Mouse (Mus musculus) left cerebral cortex, postnatal 14 days (tissue): ENCODE measurements around the gene Gabra4. TPM values are rescaled to one million over a fixed set of nuclear protein-coding genes. Genes with fewer than 3 reads are reported as not detected.

Experiments
- DNase-seq, 2 experiments: peaks; one replicate each; pipeline ENCODE4 v3.0.0; 2021 to 2022; ENCODE audit warnings: low spot score in 2 of 2, mixed read lengths in 1 of 2
- intact Hi-C: fragments of 180-260 bp; cut with DNase I; formaldehyde crosslinking; loops from one replicate; pipeline ENCODE4 v1.15.1; 2025
- long read RNA-seq, 2 experiments: library from polyadenylated mRNA; stranded (forward); transcript quantifications; one replicate each; pipeline ENCODE4 v2.0.0; 2021
- total RNA-seq, 2 experiments: library from RNA; stranded (reverse); gene quantifications; 2 replicates each; pipeline ENCODE4 v1.2.3; 2021

The Gabra4 gene
- 100 to 1,000 TPM; 100 to 117 TPM for total RNA-seq
- long read RNA-seq, experiment 1, full-length matches to known transcripts: 21 of 28 reads
- long read RNA-seq, experiment 1, partial matches to known transcripts: 1 of 28 reads
- long read RNA-seq, experiment 1, other reads (novel, unspliced or antisense): 6 of 28 reads
- long read RNA-seq, experiment 2, full-length matches to known transcripts: 23 of 34 reads
- long read RNA-seq, experiment 2, partial matches to known transcripts: 1 of 34 reads
- long read RNA-seq, experiment 2, other reads (novel, unspliced or antisense): 10 of 34 reads

DNA sequence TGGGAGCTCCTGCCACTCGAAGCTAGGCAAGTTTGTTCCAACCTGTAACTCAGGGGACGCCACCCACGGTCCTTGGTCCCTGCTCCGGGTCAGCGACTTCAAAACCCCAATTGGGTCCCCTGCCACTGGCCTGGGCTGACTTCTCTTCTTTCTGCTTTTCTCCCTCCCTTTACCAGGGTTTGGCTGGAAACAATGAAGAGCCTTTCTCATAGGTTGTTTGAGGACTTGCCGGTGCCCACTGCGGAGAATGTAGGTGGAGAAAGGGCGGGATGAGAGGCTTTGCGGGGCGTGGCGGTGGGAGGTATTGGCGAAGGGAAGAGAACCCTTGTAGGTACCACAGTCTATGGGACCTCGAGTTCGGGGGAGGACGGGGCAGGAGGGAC, at the start of gene Gabra4:
TSS of gene Gabra4 (minus strand) at position 194 of the 383 bp plus-strand sequence.
- intact Hi-C loops: loop anchor here (10.0 kb wide), 1 partner anchor 153 kb away; no protein-coding TSS in a partner anchor
- DNase-seq: peak in 1 of 2 experiments; percentile 34

DNA sequence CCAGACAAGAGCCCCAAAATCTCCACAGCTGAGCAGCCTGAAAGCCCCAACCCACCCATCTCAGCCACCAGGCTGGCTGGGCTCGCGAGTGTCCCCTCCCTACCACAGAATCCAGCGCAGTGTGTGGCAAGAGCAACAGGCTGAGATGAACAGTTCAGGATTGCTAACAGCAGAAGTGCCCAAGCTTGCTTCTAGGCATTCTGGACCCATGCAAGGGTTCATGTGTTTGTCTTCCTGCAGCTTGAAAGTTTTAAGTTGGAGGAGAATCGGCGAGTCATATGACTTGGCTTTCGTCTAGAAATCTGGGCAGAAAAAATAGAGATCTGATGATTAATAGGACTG, 43.1 kb upstream of the Gabra4 start:
- DNase-seq: no peak
- intact Hi-C loops: loop anchor here (10.0 kb wide), 1 partner anchor 196 kb away; no protein-coding TSS in a partner anchor

DNA sequence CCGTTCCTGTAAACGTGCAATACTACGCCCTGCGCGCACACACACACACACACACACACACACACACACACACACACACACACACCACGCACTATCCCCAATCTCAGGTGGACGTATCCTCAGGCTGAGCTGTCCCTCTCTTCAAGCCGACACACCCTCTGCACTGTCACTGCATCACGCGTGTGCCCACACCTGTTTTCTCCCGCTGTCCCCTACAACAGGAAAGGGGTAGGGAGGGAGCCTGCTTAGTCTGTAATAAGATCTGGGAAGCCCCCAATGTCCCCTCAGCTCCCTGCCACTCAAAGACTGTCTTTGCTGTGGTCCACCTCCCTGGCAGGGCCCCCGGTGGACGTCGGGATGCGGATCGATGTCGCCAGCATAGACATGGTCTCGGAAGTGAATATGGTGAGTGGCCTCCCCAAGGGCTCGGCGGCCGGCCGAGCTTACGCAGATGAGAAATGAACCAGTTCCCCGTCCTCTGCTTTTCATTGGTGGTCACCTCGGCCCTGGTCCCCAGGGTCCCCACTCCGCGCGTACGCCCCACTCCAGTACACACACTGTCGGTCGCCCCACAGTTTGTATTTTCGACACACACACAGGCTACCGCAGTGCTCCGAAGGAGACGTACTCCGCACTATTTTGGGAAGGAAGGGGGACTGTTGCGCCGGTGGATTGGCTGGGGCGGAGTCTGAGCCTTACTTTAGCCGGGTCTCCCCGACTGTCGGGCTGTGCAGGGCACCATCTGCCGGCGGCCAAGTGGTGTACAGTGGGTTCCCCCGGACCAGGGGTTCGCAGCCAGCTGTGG, 42.6 kb upstream of the Gabra4 start:
- intact Hi-C loops: loop anchor here (10.0 kb wide), 1 partner anchor 196 kb away; no protein-coding TSS in a partner anchor
- DNase-seq: peak; percentile 63 to 66

DNA sequence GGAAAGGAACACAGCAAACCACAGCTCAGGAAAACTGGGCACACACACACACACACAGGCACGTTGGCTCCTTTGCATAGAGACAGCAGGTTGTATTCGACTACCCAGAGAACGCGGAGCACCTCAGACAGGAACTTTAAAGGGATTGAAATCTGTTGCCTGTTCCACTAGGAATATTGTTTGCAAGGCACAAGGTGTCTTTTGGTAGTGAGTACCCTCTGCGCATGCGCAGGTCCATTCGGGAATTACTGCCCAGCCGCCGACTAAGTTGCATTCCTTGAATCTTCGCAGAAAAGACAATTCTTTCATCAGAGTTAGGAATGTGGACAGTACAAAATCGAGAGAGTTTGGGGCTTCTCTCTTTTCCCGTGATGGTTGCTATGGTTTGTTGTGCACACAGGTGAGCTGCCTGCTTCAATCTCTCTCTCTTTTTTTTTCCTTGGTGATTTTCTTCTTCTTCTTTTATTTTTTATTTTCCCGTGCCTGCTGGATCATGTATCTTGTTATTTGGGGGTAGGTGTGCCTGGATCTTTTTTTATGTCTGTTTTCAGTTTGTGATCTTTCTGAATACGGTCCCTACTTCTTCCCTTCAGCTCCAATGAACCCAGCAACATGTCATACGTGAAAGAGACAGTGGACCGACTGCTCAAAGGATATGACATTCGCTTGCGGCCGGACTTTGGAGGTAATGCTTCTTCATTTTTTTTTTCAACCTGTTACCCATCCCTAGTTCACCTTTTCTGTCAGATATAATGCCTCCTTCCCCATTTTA, 41.8 kb upstream of the Gabra4 start:
- intact Hi-C loops: loop anchor here (10.0 kb wide), 1 partner anchor 195 kb away; no protein-coding TSS in a partner anchor
- DNase-seq: peak; percentile 78 to 79

DNA sequence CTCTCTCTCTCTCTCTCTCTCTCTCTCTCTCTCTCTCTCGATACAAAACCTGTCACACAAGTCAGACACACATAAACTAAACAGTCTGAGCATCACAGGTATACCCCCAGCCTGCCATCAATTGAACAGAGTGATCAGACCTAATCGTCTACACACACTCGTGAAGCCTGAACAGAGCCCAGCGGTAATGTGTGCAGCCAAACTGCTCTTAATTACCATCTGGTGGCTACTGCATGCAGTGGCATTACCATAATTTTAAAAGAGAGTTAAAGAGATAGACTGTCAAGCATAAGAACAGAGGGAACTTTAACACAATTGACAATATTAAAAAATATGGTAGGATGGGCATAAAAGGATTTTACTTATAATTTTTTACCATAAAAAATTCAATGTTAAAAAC, 7.5 kb upstream of the Gabra4 start:
- intact Hi-C loops: no loop called here
- peak in 1 of 2 experiments; percentile 21 for DNase-seq

DNA sequence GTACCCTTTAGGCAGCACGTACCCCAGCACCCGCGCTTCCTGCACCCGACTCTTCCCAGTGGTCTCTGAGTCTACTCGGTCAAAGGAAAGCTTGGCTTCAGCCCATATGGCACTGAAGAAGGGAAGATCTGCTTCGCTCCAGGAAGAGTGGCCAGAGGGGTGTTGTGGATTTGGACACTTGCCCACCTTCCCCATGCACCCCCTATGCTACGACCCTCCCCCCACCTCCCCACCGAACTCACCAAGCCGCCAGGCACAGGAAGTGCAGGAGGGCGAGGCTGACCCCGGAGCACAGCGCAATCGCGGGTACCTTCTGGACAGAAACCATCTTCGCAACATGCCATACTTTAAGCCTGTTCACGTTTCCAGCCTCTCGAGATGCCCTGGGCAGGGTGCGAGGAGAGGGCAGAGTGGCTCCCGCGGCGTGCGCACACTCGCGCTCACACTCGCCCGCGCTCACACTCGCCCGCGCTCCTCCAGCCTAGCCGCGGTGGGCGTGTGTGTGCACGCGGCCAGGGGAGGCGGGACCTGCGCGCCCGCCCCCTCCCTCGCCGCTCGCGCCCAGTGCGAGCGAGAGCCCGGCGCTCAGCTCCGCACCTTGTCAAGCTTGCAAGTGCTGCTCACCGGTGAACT, 510 bp downstream of the Gabra4 start, which contains the start of gene Gabrb1:
TSS of gene Gabrb1 (plus strand) at position 632 of the 633 bp plus-strand sequence.
- intact Hi-C loops: loop anchor here (10.0 kb wide), 1 partner anchor 153 kb away; no protein-coding TSS in a partner anchor
- DNase-seq: peak; percentile 45 to 61

DNA sequence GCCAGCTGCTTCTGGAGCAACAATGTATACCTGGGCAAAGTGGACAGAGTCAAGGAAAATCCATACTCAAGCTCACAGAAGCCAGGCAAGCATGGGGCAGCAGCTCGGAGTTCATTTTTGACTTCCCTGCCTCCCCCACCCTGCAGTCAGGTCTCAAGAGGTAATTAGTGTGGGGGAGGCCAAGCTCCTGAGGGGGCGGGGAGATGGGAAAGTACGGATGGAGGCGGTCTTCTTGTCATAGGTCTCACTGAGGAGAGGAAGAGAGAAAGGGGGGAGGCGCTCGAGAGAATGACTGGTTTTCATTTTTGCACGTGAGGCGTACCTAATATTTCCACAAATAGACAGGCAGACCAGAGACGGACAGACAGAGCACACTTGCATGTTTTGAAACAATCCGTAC, 1.3 kb downstream of the Gabra4 start:
- DNase-seq: peak; percentile 46 to 47
- intact Hi-C loops: loop anchor here (10.0 kb wide), 1 partner anchor 152 kb away; no protein-coding TSS in a partner anchor

DNA sequence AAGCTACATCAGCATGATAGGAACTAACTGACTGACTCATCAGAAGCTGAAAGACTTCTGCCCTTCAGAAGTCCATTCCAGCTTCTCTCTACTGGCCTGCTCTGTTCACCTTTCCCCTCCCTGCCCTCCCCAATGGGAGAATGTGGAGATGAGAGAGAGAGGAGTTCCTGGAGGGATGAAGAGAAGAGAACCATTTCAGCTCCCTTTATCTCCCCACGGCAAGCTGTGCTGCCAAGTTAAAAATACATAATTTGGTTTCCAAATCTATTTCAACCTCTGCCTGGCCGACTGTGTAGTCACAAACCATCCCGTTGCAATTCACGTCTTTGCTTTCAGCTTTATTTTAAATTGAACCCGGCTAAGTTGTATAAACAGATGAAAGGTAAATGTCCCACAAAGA, 4.1 kb downstream of the Gabra4 start:
- no peak for DNase-seq
- intact Hi-C loops: loop anchor here (10.0 kb wide), 1 partner anchor 149 kb away; no protein-coding TSS in a partner anchor

DNA sequence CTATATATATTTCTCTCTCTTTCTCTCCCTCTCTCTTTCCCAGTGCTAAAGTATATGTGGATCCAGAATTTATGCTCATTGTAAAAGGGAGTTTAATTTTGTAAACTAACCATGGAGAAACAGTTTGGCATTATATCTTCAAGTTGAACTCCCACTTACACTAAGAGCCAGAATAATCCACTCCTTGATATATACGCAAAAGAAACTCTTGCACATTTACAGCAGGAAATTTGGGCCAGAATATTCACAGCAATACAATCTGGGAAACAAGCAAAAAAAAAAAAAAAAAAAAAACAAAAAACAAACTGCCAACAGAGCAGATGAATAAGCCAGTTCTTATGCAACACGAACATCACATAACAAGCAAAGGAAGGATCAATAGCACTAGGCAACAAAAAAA, 10.0 kb downstream of the Gabra4 start:
- no peak for DNase-seq
- intact Hi-C loops: no loop called here

DNA sequence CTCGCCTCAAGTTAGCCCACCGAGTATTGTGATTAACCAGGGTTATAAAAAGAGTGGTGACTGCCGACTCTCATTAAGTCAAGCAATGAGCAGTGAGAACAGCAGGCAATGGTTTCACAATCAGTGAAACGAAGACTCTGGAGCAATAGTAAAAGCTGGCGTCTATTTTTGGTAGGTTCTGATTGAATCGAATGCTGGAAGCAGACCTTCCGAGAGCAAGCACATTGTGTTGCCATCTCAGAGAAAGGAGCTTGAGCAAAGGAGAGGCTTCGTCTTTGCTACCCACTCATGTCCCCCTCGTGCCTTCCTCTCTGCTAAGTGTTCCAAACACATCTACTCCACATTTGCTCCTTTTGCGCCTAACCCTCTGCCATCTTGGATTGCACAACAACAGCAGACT, 18.3 kb downstream of the Gabra4 start:
- intact Hi-C loops: no loop called here
- DNase-seq: no peak

DNA sequence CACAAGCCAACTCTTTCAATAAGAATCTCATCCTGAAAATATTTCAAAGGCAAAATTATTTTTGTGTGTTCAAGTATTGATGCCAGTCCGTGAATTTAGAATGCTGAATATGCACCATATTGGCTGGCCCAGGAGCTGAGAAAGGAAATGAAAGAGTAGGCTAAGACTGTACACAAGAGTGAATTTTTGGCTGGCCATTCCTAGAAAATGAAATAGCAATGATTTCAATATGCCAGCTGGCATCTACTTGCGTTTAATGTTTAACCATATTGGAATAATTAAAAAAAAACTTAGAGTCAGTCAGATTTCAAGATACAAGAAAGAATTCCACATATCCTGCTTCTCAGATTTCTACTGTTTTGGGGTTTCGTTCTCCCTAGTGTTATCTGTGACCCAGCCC, 30.3 kb downstream of the Gabra4 start:
- intact Hi-C loops: no loop called here
- DNase-seq: no peak

DNA sequence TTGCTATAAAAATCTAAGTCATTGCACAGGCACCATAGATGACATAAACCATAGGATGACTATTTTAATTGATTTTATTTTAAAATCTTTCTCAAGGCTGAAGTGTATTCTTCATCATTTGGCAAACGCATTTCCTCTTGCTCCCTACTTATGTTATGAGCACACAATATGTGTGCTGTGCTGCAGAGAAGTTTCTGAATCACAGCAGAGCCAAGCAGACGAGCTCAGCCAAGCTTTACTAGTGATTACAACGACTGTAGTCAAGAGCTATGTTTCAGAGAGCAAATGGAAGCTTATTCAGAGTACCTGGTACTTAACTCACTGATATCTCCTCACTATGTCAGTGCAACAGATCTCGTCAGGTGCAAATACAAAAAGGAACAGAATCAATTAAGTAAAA, 41.4 kb downstream of the Gabra4 start:
- intact Hi-C loops: no loop called here

DNA sequence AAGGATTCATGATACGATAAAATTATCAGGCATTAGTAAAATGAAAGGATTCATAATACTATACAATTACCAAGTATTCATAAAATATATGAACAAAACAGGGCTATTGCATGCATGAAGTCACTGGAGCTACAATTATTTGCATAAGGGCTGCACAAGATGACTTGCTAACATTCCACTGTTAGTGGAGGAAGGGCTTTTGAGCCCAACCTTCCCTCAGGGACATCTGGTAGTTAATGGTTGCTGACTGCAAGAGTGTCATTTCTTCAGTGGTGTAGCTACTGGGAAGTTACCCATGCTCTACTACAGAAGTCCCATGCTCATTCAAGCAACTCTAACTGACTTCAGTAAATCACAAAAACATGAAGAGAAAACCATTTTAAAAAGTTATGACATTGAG, 43.8 kb downstream of the Gabra4 start:
- DNase-seq: no peak
- intact Hi-C loops: no loop called here

More for the DNA sequence above, 41.4 kb downstream of the Gabra4 start:
- no peak for DNase-seq

DNA sequence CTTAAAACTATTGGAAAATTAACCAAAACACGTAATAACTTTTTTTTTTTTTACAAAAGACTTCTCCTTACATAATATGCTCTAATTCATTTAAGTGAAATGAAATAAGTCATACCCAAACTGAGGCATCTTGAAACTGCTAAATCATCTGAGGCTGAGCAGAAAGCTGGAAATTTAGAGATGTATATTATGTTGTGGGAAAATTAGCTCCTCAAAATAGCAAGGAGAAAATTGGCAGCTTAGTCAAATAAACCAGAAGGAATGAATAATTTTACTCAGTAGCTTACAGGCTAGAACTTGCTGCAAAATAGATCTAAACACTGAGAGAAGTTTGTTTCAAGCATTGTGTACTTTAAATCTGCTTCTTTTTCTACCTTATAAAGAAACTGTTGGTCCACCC, 49.4 kb downstream of the Gabra4 start:
- DNase-seq: no peak
- intact Hi-C loops: no loop called here

DNA sequence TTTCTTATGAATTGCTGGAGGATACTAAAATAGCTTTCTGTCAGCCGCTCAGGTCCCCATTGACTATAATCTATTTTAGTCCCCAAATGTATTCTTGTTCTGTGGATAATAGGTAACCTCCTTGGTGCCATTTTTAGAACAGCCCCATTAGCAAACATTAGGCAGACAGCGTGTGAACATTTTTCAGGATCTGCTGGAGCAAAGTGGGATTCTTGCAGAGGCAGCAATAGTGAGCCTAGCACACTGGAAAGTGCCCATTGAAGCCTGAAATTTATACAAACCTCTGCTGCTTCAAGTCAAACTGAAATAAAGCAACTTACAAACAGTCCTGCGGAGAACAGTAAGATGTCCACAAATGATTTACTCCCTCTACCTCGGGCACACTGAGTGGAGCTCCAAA, 51.2 kb downstream of the Gabra4 start:
- intact Hi-C loops: no loop called here
- no peak for DNase-seq

DNA sequence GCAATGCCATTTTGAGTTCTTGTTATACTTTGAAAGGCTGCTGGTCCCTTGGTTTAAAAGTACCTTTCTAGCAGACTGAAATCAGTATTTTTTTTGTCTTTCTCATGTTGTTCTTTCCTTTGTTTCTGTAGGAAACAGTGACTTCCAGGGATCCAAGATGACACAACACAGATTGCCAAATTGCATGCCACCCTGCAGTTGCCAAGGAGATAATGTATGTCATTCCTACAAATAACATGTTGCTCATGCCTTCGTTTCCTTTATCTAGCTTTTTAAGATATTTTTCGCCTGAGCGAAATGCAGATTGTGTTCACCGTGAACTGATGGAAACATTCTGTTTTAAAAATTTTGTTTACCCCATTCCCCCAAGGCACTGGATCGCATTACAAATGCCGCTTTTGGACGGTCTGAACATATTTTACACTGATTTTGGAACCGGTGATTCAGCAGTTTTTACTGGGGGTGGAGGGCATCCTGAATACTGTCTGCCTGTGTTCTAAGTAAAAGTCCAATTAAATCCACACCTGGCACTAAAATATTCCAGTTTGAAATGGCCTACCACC, 53.9 kb downstream of the Gabra4 start:
- peak; percentile 15 to 61 for DNase-seq
- intact Hi-C loops: loop anchor here (5.0 kb wide), 1 partner anchor 138 kb away; no protein-coding TSS in a partner anchor

DNA sequence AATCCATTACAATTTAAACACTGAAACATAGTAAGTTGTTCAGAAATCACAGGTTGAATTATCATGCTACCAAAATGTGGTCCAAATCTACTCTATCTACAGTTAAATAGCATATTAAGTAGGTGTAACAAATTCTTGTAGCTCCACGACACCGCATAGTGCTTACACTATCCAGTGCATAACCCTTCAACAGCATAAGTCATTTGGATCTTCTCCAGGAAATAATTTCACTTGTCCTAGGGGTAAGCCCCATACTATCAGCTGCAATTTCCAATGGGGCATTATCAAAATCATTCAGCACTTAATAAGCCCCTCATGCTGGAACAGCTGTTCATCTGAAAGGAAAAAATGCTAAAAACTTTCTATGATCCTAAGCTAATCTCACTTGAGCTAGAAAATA, 62.8 kb downstream of the Gabra4 start:
- intact Hi-C loops: no loop called here

DNA sequence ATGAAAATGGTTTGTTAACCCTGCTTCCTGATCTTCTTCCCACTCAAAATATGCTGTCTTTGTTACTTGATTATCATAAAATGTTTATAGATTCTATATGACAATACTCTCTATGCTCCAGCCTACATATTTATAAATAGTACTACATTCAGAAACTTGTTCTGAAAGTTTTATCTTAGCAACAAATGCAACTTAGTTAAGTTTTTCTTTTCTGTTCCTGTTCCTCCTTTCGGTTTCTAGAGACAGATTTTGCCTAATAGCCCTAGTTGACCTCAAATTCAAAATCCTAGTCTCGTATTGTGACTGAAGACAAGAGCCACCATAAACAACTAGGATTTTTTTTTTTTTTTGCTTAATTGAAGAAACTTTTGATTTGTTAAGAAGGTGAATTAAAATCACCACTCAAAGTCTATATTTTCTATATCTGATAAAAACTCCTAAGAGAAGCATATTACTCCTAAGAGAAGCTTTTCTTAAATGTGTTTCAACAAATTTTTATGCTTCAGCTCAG, 64.3 kb downstream of the Gabra4 start:
- intact Hi-C loops: no loop called here
- no peak for DNase-seq

More for the DNA sequence above, 62.8 kb downstream of the Gabra4 start:
- DNase-seq: no peak
